ENCODE assay signal across 14 mouse cellular contexts in genomic region chr2:157043987-157044386, GRCm38 (mm10). TPM values are rescaled to one million over a fixed set of nuclear protein-coding genes. Genes with fewer than 3 reads are reported as not detected.
DNase-seq lines count a peak whose midpoint lies in the region; ATAC-seq and TF ChIP-seq lines count a peak whose summit lies in the region.
"Had no signal": no experiment of that assay in that cellular context is flagged by ENCODE, and none has a peak within 500 bp of the region (broad histone marks: within the 10 kb centered on the region; RNA-seq: fewer than 3 reads in every experiment).

No protein-coding gene starts in this region.

- DNase-seq in gastrocnemius, adult 2 months, result no peak
- no peak for DNase-seq in gastrocnemius, postnatal 4 days (ENCODE audit: low spot score in 2 of 2)
- DNase-seq in lung, embryonic 14.5 days, result peak; percentile 56
- no peak for DNase-seq in lung, postnatal 14 days
- peak; percentile 58 for DNase-seq in NIH3T3 (ENCODE audit: low read depth)
- DNase-seq in frontal cortex, postnatal 10 days (ENCODE audit: low spot score in 2 of 2), result no peak
- DNase-seq: right cerebral cortex, postnatal 14 days; thymus, adult 2 months had no signal

- TF ChIP-seq CTCF in gastrocnemius, adult 2 months (IDR thresholded peaks at IDR 0.05), result peak; percentile 50
- peak; percentile 66 for TF ChIP-seq CTCF in lung, embryonic 14.5 days (IDR thresholded peaks at IDR 0.05; ENCODE audit: low read depth)

- intact Hi-C loops in gastrocnemius, adult 2 months (cut with DNase I), result no loop called here

- H3K9me3 ChIP-seq in lung, embryonic 14.5 days (ENCODE audit: low read depth, low read length), result no peaks in the 10 kb centered on the region
- no peaks in the 10 kb centered on the region for H3K9me3 ChIP-seq in forebrain, embryonic 13.5 days (replicated peaks)
- H3K9me3 ChIP-seq: heart, embryonic 15.5 days had no signal

- no peaks in the 10 kb centered on the region for H3K27me3 ChIP-seq in lung, embryonic 14.5 days (ENCODE audit: insufficient read depth, low read length)
- no peaks in the 10 kb centered on the region for H3K27me3 ChIP-seq in forebrain, embryonic 13.5 days
- H3K27me3 ChIP-seq: heart, embryonic 15.5 days had no signal

- H3K4me2 ChIP-seq in lung, embryonic 14.5 days, result no peak overlapping the region
- no peak overlapping the region for H3K4me2 ChIP-seq in forebrain, embryonic 13.5 days
- H3K4me2 ChIP-seq: heart, embryonic 15.5 days had no signal

- H3K9ac ChIP-seq in lung, embryonic 14.5 days, result no peak overlapping the region
- no peak overlapping the region for H3K9ac ChIP-seq in forebrain, embryonic 13.5 days
- H3K9ac ChIP-seq: heart, embryonic 15.5 days had no signal

- ATAC-seq in lung, embryonic 14.5 days (ENCODE audit: insufficient read depth), result no peak
- peak; percentile 62; the same call in 1 of the 2 replicates for ATAC-seq in megakaryocyte progenitor cell, adult 5-6 weeks (replicated peaks; ENCODE audit: poor library complexity)
- no peak for ATAC-seq in forebrain, embryonic 13.5 days
- ATAC-seq: intestine, embryonic 16.5 days had no signal

- H3K36me3 ChIP-seq in lung, embryonic 14.5 days (ENCODE audit: insufficient read depth), result peaks cover 65% of the 10 kb centered on the region
- peaks cover 84% of the 10 kb centered on the region for H3K36me3 ChIP-seq in forebrain, embryonic 13.5 days (ENCODE audit: poor library complexity, severe bottlenecking)

- H3K4me3 ChIP-seq in gastrocnemius, adult 2 months, result no peak overlapping the region
- no peak overlapping the region for H3K4me3 ChIP-seq in lung, embryonic 14.5 days (ENCODE audit: low read depth, low read length)
- H3K4me3 ChIP-seq in forebrain, embryonic 13.5 days, result no peak overlapping the region
- H3K4me3 ChIP-seq: heart, embryonic 15.5 days had no signal

- 0 out of 2 replicates have a peak, but pooled peaks cover 2% of the 10 kb centered on the region for H3K4me1 ChIP-seq in lung, embryonic 14.5 days (ENCODE audit: insufficient read depth)
- peaks cover 19% of the 10 kb centered on the region for H3K4me1 ChIP-seq in forebrain, embryonic 13.5 days

- H3K27ac ChIP-seq in gastrocnemius, adult 2 months, result no peak overlapping the region
- no peak overlapping the region for H3K27ac ChIP-seq in lung, embryonic 14.5 days (ENCODE audit: low read depth)
- H3K27ac ChIP-seq in forebrain, embryonic 13.5 days, result no peak overlapping the region
- H3K27ac ChIP-seq: heart, embryonic 15.5 days; macrophage had no signal

RNA-seq across cellular contexts. Expression of gene Soga1, which starts 35.1 kb away (rescaled TPM):
- 1 to 10 TPM; 2.8 to 4.5 TPM for total RNA-seq in gastrocnemius, adult 2 months (2021)
- 10 to 100 TPM; 33.7 to 34.6 TPM for total RNA-seq in gastrocnemius, postnatal 4 days (2021)
- 8.6 and 8.9 TPM in 2 replicates for polyA plus RNA-seq in lung, embryonic 14.5 days (2014; fragmentation: Nextera tagmentation; extraction: Ambion mirVana)
- 1.9 and 2.9 TPM in 2 replicates for total RNA-seq in megakaryocyte progenitor cell, adult 5-6 weeks (2015)
- total RNA-seq in megakaryocyte progenitor cell, adult 5-6 weeks (2017), result 2.3 and 2.4 TPM in 2 replicates
- polyA plus RNA-seq in forebrain, embryonic 13.5 days (2015; fragmentation: Nextera tagmentation; extraction: Ambion mirVana), result 4.8 and 5.1 TPM in 2 replicates

RNA-seq across cellular contexts. Expression of gene Dsn1, which starts 37.0 kb away (rescaled TPM):
- total RNA-seq in gastrocnemius, adult 2 months (2021), result 1 to 10 TPM; 1.2 to 1.6 TPM
- 10 to 100 TPM; 11.6 to 12.3 TPM for total RNA-seq in gastrocnemius, postnatal 4 days (2021)
- polyA plus RNA-seq in lung, embryonic 14.5 days (2014; fragmentation: Nextera tagmentation; extraction: Ambion mirVana), result 44.2 and 46.6 TPM in 2 replicates
- 15.0 and 17.1 TPM in 2 replicates for total RNA-seq in megakaryocyte progenitor cell, adult 5-6 weeks (2015)
- 68.2 and 78.2 TPM in 2 replicates for total RNA-seq in megakaryocyte progenitor cell, adult 5-6 weeks (2017)
- 38.8 TPM in 2 replicates for polyA plus RNA-seq in forebrain, embryonic 13.5 days (2015; fragmentation: Nextera tagmentation; extraction: Ambion mirVana)

RNA-seq across cellular contexts. Expression of gene Tldc2, which starts 42.9 kb away (rescaled TPM):
- not detected for total RNA-seq in gastrocnemius, adult 2 months (2021)
- total RNA-seq in gastrocnemius, postnatal 4 days (2021), result not detected
- polyA plus RNA-seq in lung, embryonic 14.5 days (2014; fragmentation: Nextera tagmentation; extraction: Ambion mirVana), result not detected in 2 replicates
- not detected in 2 replicates for total RNA-seq in megakaryocyte progenitor cell, adult 5-6 weeks (2015)
- total RNA-seq in megakaryocyte progenitor cell, adult 5-6 weeks (2017), result not detected in 2 replicates
- not detected in 2 replicates for polyA plus RNA-seq in forebrain, embryonic 13.5 days (2015; fragmentation: Nextera tagmentation; extraction: Ambion mirVana)
- total RNA-seq: left cerebral cortex, adult 18-20 months had no signal
- polyA plus RNA-seq: heart, embryonic 15.5 days; intestine, embryonic 16.5 days; macrophage; thymus, adult 2 months had no signal

RNA-seq across cellular contexts. Expression of gene Ndrg3, which starts 52.1 kb away (rescaled TPM):
- 10 to 100 TPM; 31.9 to 33.4 TPM for total RNA-seq in gastrocnemius, adult 2 months (2021)
- total RNA-seq in gastrocnemius, postnatal 4 days (2021), result 10 to 100 TPM; 23.2 to 24.0 TPM
- 43.7 TPM in 2 replicates for polyA plus RNA-seq in lung, embryonic 14.5 days (2014; fragmentation: Nextera tagmentation; extraction: Ambion mirVana)
- total RNA-seq in megakaryocyte progenitor cell, adult 5-6 weeks (2015), result 24.9 and 27.1 TPM in 2 replicates
- total RNA-seq in megakaryocyte progenitor cell, adult 5-6 weeks (2017), result 24.2 and 28.5 TPM in 2 replicates
- 68.1 and 72.4 TPM in 2 replicates for polyA plus RNA-seq in forebrain, embryonic 13.5 days (2015; fragmentation: Nextera tagmentation; extraction: Ambion mirVana)

Comparison
In these comparisons a context has a peak if more than half of its experiments do, and no peak if none do; other contexts are left out.
1. DNase-seq: peak in lung, embryonic 14.5 days (single experiment) and NIH3T3 (single experiment); none in gastrocnemius, adult 2 months (single experiment), gastrocnemius, postnatal 4 days (0 of 2), lung, postnatal 14 days (single experiment) and frontal cortex, postnatal 10 days (0 of 2).
2. RNA of gene Soga1, which starts 35.1 kb away (total RNA-seq): 33.7 to 34.6 TPM in gastrocnemius, postnatal 4 days; 2.8 to 4.5 TPM in gastrocnemius, adult 2 months and 1.9 to 2.9 TPM in megakaryocyte progenitor cell, adult 5-6 weeks; every median in the first group is over 4 times any median in the second.
3. RNA of gene Dsn1, which starts 37.0 kb away (total RNA-seq): 15.0 to 78.2 TPM in megakaryocyte progenitor cell, adult 5-6 weeks and 11.6 to 12.3 TPM in gastrocnemius, postnatal 4 days; 1.2 to 1.6 TPM in gastrocnemius, adult 2 months; every median in the first group is over 4 times any median in the second.